Mouse (Mus musculus) neutrophil, adult 83 days (primary cell): ENCODE results near the gene Fbxo30. TPM values are rescaled to one million over a fixed set of nuclear protein-coding genes. Genes with fewer than 3 reads are reported as not detected.

Source experiments
- total RNA-seq, 2 experiments: library from RNA; stranded (reverse); gene quantifications; one replicate each; pipeline ENCODE4 v1.2.4; 2023

Gene Fbxo30
- 10 to 100 TPM; 22.8 to 26.3 TPM for total RNA-seq

DNA sequence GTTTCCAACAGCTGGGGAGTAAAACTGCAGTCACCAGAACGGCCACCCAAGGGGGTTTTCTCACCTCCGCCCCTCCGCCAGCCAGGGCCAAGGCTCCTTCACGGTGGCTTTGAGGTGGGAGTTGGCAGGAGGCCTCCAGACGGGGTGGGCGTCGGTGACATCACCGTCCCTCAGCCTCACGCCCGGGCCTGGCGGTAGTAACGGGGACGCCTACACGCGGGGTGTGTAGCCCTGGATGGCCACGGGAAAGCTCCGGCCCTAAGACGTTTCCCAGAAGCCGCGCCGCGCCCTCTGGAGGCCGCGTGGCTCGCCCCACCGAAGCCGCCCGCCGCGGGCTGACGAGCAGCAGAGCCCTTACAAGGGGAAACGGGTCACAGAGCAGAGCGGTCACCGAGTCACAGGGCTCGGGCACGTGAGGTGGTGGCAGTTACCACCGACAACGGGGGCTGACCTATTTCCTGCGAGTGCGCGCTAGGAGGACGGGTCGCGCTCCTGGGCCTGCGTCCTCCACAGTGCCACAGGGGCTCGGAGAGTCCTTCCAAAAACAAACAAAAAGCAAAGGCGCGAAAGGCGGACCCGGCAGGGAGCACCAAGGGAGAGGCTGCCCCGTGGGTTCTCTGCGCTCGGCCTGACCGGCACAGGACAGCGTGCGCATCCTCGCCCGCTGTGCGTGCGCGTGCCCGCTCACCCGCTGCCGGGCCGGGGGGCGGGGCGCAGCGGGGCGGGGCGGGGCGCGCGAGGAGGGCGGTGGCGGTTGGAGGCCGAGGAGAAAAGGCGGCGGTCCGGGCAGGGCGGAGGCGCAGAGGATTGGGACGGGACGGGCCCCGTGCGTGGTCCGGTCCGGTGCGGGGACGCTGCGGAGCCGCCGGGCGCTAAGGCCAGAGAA, at the start of gene Fbxo30:
Gene Fbxo30 (plus strand): TSS at position 753 of the 886 bp plus-strand sequence.

DNA sequence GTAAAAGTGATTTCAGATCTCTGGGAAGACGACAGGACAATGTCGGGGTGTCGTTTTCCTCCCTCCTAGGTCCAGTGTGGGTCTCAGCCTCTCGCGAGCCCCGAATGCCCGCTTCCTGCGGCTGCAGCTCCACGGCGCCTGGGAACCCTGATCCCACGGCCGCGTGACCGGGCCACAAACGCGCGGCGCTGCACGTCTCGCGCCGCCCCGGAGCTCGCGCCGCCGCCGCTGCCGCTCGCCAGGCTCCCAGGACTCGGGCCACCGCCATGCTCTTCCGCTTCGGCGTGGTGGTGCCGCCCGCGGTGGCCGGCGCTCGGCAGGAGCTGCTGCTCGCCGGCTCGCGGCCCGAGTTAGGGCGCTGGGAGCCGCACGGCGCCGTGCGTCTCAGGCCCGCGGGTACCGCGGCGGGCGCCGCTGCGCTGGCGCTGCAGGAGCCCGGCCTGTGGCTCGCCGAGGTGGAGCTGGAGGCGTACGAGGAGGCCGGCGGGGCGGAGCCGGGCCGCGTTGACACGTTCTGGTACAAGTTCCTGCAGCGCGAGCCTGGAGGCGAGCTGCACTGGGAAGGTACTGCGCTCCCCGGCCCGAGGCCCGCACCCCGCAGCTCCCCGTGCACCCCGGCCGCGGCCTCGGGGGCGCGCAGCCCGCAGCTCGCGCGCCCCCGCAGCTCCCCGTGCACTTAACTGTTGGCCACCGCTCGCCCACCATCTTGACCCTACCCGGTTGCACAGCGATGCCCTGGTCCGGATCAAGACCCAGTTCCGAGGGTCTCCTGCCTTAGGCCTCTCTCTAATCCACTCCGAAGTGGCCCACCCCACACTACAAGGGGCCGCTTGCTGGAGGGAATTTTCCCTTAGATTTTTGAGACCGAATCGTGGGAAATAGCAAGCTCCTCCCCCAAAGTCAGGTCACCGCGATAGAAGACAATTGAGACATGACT, 62.3 kb downstream of the Fbxo30 start, which contains the start of gene Epm2a:
Gene Epm2a (plus strand): TSS at position 200 of the 937 bp plus-strand sequence.

Other genes with a start within 250 kb of the Fbxo30 start
- under 1 TPM; 0.28 to 0.40 TPM for gene Grm1, start 199.0 kb upstream of the Fbxo30 start, total RNA-seq
- gene Shprh, start 131.9 kb upstream of the Fbxo30 start, total RNA-seq = 10 to 100 TPM; 13.6 to 14.2 TPM
- 1 to 10 TPM; 1.4 to 3.9 TPM for gene Epm2a, start 62.1 kb downstream of the Fbxo30 start, total RNA-seq